31 mouse cellular contexts compared by ENCODE assay signal in genomic region chr1:88556401-88556800, GRCm38 (mm10). TPM values are rescaled to one million over a fixed set of nuclear protein-coding genes. Genes with fewer than 3 reads are reported as not detected.
DNase-seq lines count a peak whose midpoint lies in the region; ATAC-seq and TF ChIP-seq lines count a peak whose summit lies in the region.
"Had no signal": no experiment of that assay in that cellular context is flagged by ENCODE, and none has a peak within 500 bp of the region (broad histone marks: within the 10 kb centered on the region; RNA-seq: fewer than 3 reads in every experiment).

No protein-coding gene starts in this region.

- WGBS in neural tube, embryonic 11.5 days = 88% methylated on average over 11 of the region's 11 CpGs
- WGBS in midbrain, embryonic 13.5 days = 90% methylated on average over 11 of the region's 11 CpGs

- no peaks in the 10 kb centered on the region for H3K4me1 ChIP-seq in neural tube, embryonic 11.5 days (ENCODE audit: control insufficient read depth, insufficient read depth, low read length)
- H3K4me1 ChIP-seq in midbrain, embryonic 13.5 days (replicated peaks) = peaks cover 20% of the 10 kb centered on the region

- no peaks in the 10 kb centered on the region for H3K36me3 ChIP-seq in neural tube, embryonic 11.5 days (ENCODE audit: control insufficient read depth, insufficient read depth, low read length)
- peaks cover 5% of the 10 kb centered on the region for H3K36me3 ChIP-seq in C2C12 (ENCODE audit: control insufficient read depth, insufficient read depth)
- no peaks in the 10 kb centered on the region for H3K36me3 ChIP-seq in midbrain, embryonic 13.5 days
- H3K36me3 ChIP-seq: embryonic facial prominence, embryonic 10.5 days; embryonic facial prominence, embryonic 13.5 days; forebrain, embryonic 12.5 days; forebrain, embryonic 15.5 days; hindbrain, embryonic 12.5 days; hindbrain, embryonic 15.5 days had no signal

- peak; percentile 4 for DNase-seq in neural tube, embryonic 11.5 days (ENCODE audit: low spot score)
- DNase-seq in neural tube, embryonic 10.5 days (ENCODE audit: extremely low spot score, low spot score) = no peak
- no peak for DNase-seq in adrenal gland, postnatal 14 days
- no peak for DNase-seq in kidney, postnatal 14 days
- DNase-seq: adrenal gland, postnatal 10 days; B cell, adult 2 months; cerebellum, adult 11 months; cerebellum, adult 2 months; cerebellum, adult 9-11 months; cerebellum, postnatal 36 days; embryo, embryonic 11 days; gastrocnemius, postnatal 10 days; gastrocnemius, postnatal 36 days; heart, adult 11 months had no signal

- H3K79me3 ChIP-seq in C2C12 (ENCODE audit: low read depth) = no peaks in the 10 kb centered on the region

- no peak for TF ChIP-seq CTCF in C2C12 (IDR thresholded peaks at IDR 0.05; ENCODE audit: control insufficient read depth, insufficient read depth, insufficient read length)

- peaks cover 19% of the 10 kb centered on the region for H3K79me2 ChIP-seq in C2C12 (ENCODE audit: control insufficient read depth, insufficient read depth)

- no peaks in the 10 kb centered on the region for H3K27me3 ChIP-seq in neural tube, embryonic 11.5 days (ENCODE audit: control insufficient read depth, insufficient read depth, low read length)
- no peaks in the 10 kb centered on the region for H3K27me3 ChIP-seq in C2C12 (ENCODE audit: control insufficient read depth, insufficient read depth, insufficient read length)
- H3K27me3 ChIP-seq in midbrain, embryonic 13.5 days = no peaks in the 10 kb centered on the region
- H3K27me3 ChIP-seq: embryonic facial prominence, embryonic 13.5 days; forebrain, embryonic 12.5 days; forebrain, embryonic 15.5 days; hindbrain, embryonic 12.5 days; hindbrain, embryonic 15.5 days; Patski had no signal

- no peak overlapping the region for H3K4me3 ChIP-seq in neural tube, embryonic 11.5 days (ENCODE audit: low read depth, low read length)
- no peak overlapping the region for H3K4me3 ChIP-seq in C2C12 (ENCODE audit: insufficient read depth, poor library complexity, severe bottlenecking)
- no peak overlapping the region for H3K4me3 ChIP-seq in midbrain, embryonic 13.5 days (replicated peaks)
- H3K4me3 ChIP-seq: embryonic facial prominence, embryonic 10.5 days; embryonic facial prominence, embryonic 13.5 days; erythroblast, embryonic 14.5 days; forebrain, embryonic 12.5 days; forebrain, embryonic 15.5 days; hindbrain, embryonic 12.5 days; hindbrain, embryonic 15.5 days had no signal

- H3K9ac ChIP-seq in neural tube, embryonic 11.5 days (ENCODE audit: low read length) = no peak overlapping the region
- H3K9ac ChIP-seq in midbrain, embryonic 13.5 days (replicated peaks) = no peak overlapping the region
- H3K9ac ChIP-seq: embryonic facial prominence, embryonic 13.5 days; forebrain, embryonic 12.5 days; forebrain, embryonic 15.5 days; hindbrain, embryonic 12.5 days; hindbrain, embryonic 15.5 days had no signal

- no peak overlapping the region for H3K27ac ChIP-seq in neural tube, embryonic 11.5 days (ENCODE audit: low read depth, low read length)
- no peak overlapping the region for H3K27ac ChIP-seq in midbrain, embryonic 13.5 days
- H3K27ac ChIP-seq: embryonic facial prominence, embryonic 10.5 days; embryonic facial prominence, embryonic 13.5 days; forebrain, embryonic 12.5 days; forebrain, embryonic 15.5 days; hindbrain, embryonic 12.5 days; hindbrain, embryonic 15.5 days had no signal

- H3K4me2 ChIP-seq in neural tube, embryonic 11.5 days (ENCODE audit: low read depth) = no peak overlapping the region
- no peak overlapping the region for H3K4me2 ChIP-seq in midbrain, embryonic 13.5 days (replicated peaks)
- H3K4me2 ChIP-seq: embryonic facial prominence, embryonic 13.5 days; forebrain, embryonic 12.5 days; forebrain, embryonic 15.5 days; heart, embryonic 11.5 days; hindbrain, embryonic 12.5 days; hindbrain, embryonic 15.5 days had no signal

- no peak overlapping the region for H3ac ChIP-seq in C2C12 (ENCODE audit: control insufficient read depth, insufficient read length, low read depth)

- ATAC-seq in neural tube, embryonic 11.5 days (ENCODE audit: insufficient read depth, low FRiP score, low TSS enrichment) = no peak
- ATAC-seq in megakaryocyte progenitor cell, adult 5-6 weeks (replicated peaks; ENCODE audit: poor library complexity) = peak; percentile 49
- ATAC-seq in midbrain, embryonic 13.5 days = no peak
- ATAC-seq: forebrain, embryonic 15.5 days; Patski had no signal

- no peaks in the 10 kb centered on the region for H3K9me3 ChIP-seq in neural tube, embryonic 11.5 days (ENCODE audit: control insufficient read depth, low read length)
- H3K9me3 ChIP-seq in midbrain, embryonic 13.5 days = no peaks in the 10 kb centered on the region
- H3K9me3 ChIP-seq: embryonic facial prominence, embryonic 10.5 days; embryonic facial prominence, embryonic 13.5 days; forebrain, embryonic 12.5 days; forebrain, embryonic 15.5 days; hindbrain, embryonic 15.5 days had no signal

TF ChIP-seq in C2C12, 6 proteins besides CTCF, POLR2A, EP300 and RAD21:
- TF ChIP-seq CEBPB (IDR thresholded peaks at IDR 0.05; ENCODE audit: low read depth) (peak; percentile 56), FOSL1 (IDR thresholded peaks at IDR 0.05; ENCODE audit: insufficient read depth, low read length, poor library complexity, severe bottlenecking) (peak; percentile 84), MYOD1 (IDR thresholded peaks at IDR 0.05; ENCODE audit: control insufficient read depth, insufficient read length, low read depth) (peak; percentile 18), USF1 (IDR thresholded peaks at IDR 0.05; ENCODE audit: low read depth) (no peak), MYOG (IDR thresholded peaks at IDR 0.05; ENCODE audit: control insufficient read depth, extremely low read depth, insufficient read length) (no peak), MAX (IDR thresholded peaks at IDR 0.05) (peak; percentile 90)

RNA-seq across cellular contexts. Expression of gene Glrp1, which starts 46.5 kb away (rescaled TPM):
- polyA plus RNA-seq in neural tube, embryonic 11.5 days (2014; fragmentation: Nextera tagmentation; extraction: Ambion mirVana) = not detected in 2 replicates
- 1.3 TPM for polyA plus RNA-seq in C2C12 (2012; fragmentation: generic; extraction: Trizol)
- 1.8 and 3.0 TPM in 2 replicates for total RNA-seq in megakaryocyte progenitor cell, adult 5-6 weeks (2015)
- 1.3 TPM in 2 replicates for total RNA-seq in megakaryocyte progenitor cell, adult 5-6 weeks (2017)
- polyA plus RNA-seq in midbrain, embryonic 13.5 days (2015; fragmentation: Nextera tagmentation; extraction: Ambion mirVana) = not detected in 2 replicates
- not detected in 2 replicates for total RNA-seq in adrenal gland, postnatal 14 days (2021)
- total RNA-seq: adrenal gland, adult 18-20 months; adrenal gland, postnatal 10 days; adrenal gland, postnatal 4 days; gastrocnemius, adult 18-20 months; gastrocnemius, postnatal 10 days; gastrocnemius, postnatal 36 days; heart, postnatal 25 days had no signal
- polyA plus RNA-seq: embryonic facial prominence, embryonic 13.5 days; erythroblast, embryonic 14.5 days; forebrain, embryonic 12.5 days; forebrain, embryonic 15.5 days; hindbrain, embryonic 12.5 days; hindbrain, embryonic 15.5 days; intestine, embryonic 14.5 days; Patski had no signal
